Mouse (Mus musculus) thymus, adult 18-20 months (tissue): Measurements from ENCODE around the gene Grip1.

Experiments used
- DNase-seq, 2 experiments: peaks; one replicate each; pipeline ENCODE4 v3.0.0; 2022; ENCODE audit warnings: mixed read lengths in 2 of 2

Gene Grip1

GRCm38 (mm10) chr10:119463345-119463744 is 9.7 kb downstream of the Grip1 start:
- no peak for DNase-seq

- DNase-seq: no peak
These were observed 10.2 kb downstream of the Grip1 start for GRCm38 (mm10) chr10:119463793-119464192.

DNA sequence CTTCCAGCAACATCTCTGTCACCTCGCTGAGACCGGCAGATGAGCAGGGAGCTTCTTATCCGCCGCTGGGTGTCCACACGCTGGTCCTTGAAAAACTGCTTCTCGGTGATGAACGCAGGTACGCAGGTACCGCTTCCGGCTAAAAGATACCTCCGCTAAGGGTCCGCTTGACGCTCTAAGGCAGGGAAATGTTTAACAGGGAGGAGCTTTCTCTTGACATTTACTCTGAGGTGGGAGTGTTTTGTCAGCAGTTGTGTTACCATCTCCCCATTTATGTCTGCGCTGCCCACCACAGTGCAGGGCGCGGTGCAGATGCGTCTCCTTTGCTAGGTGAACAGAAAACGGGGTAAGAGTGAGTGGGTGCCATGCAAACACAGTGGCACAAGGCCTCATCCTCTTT is 14.3 kb downstream of the Grip1 start:
- DNase-seq: no peak

DNA sequence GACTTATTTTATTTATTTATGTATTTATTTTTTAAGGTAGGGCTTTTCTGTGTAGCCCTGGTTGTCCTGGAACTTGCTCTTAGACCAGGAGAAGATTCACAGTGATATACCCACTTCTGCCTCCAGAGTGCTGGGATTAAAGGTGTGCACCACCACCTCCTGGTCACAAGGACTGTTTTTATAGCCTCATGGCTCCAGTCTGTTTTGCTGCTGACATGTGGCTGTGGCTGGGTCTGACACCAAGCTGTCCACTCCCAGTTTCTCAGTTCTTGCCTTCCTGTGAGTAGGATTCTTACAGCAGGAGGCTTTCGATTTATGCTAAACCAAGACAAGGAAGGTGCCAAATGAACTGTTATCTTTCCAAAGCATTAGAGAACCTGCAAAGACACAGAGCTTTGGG is 16.5 kb downstream of the Grip1 start:
- no peak for DNase-seq

DNA sequence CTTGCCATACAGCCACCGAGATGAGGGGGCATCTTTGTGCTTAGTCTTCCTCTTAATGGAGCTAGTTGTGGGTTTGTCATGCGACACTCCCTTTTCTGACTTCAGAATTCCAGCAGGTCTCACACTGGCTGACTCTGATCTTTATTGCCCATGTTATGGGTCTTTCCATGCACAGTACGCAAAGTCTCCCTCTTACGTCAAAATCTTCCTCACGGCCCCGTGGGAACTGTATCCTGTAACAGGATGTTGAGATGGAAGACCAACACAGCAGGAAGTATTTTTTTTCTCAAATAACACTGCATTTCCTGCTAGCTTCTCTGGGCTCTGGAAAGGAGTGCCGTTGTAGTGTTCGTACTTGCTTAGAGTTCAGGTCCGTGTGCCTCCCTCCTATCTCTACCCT is 21.5 kb downstream of the Grip1 start:
- no peak for DNase-seq

DNA sequence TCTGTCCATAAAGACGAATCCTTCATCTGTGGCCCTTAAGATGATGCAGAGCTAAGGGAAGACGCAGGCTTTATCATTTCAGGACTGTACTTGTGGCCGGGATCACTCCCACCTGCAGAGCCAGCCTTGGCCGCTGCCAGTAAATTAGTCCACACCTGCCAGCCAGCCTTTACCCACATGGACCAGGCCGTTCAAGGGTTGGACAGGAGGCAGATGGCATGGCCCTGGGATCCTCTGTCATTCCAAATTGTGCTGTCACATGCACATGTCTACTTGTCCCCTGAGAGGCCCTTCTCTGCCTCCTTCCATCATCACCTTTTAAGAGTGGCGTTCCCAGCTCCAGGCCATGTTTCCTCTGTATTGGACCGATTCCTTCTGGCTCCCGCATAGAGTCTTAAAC is 24.0 kb downstream of the Grip1 start:
- no peak for DNase-seq

DNA sequence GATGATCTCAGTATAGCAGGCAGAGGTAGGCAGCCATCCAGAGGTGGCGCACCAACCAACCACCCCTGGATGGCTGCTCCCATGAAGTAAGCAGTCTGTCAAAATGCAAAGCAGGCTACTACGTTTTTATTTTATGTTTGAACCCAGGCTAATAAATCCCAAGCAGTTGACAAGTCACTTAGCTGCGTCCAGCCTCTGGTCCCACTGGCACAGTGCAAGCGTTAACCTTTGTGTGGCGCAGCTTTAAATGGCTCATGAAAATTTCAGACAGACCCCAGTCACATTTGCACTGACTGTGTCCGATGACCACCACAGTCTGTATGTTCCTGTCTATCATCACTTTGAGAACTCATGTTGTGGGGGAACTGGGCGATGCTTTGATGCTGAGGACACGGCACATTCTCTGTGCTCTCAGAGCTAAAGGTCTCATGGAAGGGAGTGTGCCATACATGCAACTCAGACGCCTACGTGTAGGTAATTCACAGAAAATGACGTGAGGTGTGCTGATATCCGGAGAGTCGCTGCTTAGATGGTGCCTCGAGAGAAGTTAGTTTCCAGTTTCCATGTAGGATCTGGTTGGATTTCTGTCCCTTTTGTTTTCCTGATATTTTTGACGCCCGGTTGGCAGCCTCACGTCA is 29.6 kb downstream of the Grip1 start:
- no peak for DNase-seq

DNA sequence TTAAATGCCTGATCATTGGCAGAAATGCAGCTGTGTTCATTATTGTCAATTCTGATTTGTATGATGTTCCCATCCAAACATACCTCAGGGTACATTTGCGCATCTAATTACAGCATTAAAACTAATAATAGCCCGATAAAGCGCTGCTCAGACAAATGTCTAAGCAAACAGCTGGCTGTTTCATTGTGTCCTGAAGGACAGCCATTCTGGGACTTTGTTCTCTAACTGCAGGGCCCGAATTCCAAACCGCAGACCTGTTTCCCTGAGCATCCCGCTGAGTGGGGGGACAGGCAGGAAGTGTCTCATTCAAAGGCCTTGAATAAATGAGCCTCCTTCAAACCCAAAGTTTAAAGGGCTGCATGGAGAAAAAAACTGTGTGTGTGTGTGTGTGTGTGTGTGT is 30.1 kb downstream of the Grip1 start:
- DNase-seq: no peak

DNA sequence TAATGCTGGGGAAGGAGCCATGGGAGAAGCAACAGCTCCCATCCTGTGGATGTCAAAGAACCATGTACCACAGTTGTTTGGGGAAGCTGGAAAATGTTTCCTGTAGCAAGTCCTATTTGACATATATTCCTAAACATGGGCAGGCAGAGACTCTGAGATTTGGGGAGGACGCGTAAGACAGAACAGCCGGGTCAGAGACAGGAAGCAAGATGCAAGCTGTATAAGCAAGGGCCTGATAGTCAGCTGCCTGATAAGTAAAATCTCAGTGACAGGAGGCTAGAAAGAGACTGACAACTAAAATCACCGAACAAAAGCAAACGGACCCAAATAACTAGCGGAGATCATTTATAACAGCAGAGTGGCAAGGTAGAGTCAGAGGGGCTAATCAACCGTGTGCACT is 33.3 kb downstream of the Grip1 start:
- no peak for DNase-seq

GRCm38 (mm10) chr10:119490831-119491230 is 37.2 kb downstream of the Grip1 start:
- no peak for DNase-seq

- no peak for DNase-seq
These were observed 41.7 kb downstream of the Grip1 start for GRCm38 (mm10) chr10:119495317-119495716.

DNA sequence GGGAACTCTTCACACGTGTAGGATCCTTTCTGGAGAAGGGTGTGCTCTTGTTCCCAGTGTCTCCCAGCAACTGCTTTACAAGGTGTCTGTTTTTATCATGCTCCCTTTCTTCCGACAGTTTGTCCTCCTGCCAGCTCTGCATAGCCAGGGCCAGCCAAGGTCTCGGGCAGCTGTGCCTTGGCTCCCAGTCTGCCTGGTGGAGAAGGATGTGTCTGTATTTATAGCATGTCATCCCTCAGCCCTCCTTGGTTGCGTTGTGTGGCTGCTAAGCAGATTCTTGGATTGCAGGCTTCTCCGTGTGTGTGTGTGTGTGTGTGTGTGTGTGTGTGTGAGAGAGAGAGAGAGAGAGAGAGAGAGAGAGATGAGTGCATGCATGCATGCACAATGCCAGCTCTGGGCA is 42.6 kb downstream of the Grip1 start:
- no peak for DNase-seq

GRCm38 (mm10) chr10:119521686-119522085 is 68.1 kb downstream of the Grip1 start:
- DNase-seq: no peak

DNA sequence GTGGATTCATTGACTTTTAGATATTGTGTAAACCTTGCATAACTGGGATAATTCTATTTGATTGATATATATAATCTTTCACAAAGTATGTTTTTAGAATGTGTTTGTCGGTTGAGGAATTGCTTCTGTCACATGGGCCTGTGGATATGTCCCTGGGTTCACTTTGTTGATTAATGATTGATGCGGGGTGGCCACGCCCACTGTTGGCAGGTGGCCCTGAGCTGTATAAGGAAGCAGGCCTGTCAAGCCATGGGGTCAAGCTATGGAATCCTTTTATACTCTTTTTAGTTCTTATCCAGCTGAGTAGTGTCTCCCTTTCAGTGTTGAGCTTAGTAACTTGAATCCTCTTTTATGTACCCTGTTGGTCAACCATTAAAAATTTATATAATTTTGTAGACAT is 72.1 kb downstream of the Grip1 start:
- no peak for DNase-seq

GRCm38 (mm10) chr10:119534852-119535251 is 81.2 kb downstream of the Grip1 start:
- no peak for DNase-seq

DNA sequence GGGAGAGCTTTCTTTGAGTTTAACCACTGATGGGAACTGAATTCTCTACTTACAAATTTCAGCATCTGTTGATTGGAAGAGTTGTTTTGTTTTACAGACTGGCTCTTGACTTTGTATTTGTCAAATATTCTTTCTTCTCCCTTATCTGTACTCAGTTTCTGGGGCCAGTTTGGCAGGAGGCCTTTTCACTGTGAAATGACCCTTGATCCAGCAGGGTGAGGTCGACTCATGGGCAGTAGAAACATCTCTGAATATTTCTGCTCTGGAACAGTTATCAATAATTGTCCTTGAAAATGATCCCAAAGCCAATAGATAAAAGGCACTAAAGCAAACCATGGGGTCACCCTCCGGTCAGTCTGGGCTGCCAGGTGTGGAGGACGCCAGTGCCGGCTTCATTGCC is 88.0 kb downstream of the Grip1 start:
- no peak for DNase-seq

- no peak for DNase-seq
These were observed 90.1 kb downstream of the Grip1 start for GRCm38 (mm10) chr10:119543771-119544170.

GRCm38 (mm10) chr10:119544743-119545142 is 91.1 kb downstream of the Grip1 start:
- no peak for DNase-seq

GRCm38 (mm10) chr10:119547875-119548274 is 94.2 kb downstream of the Grip1 start:
- no peak for DNase-seq

DNA sequence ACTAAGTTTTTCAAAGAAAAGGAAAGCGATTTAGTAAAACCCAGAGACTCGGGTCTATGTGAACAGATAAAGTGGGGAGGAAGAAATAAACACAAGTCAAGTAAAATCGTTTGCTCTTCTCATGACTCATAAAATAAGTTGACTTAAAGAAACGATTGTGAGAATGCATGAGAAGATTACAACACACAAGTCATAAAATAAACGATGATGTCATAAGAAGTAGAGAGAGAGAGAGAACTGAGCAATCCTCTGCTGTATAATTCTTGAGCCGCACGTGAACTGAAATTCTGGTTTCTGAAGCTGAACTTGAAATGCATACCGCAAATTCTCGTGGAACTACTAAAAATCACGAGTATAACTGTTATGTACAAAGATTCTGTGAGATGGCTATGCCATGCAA is 95.1 kb downstream of the Grip1 start:
- DNase-seq: no peak

DNA sequence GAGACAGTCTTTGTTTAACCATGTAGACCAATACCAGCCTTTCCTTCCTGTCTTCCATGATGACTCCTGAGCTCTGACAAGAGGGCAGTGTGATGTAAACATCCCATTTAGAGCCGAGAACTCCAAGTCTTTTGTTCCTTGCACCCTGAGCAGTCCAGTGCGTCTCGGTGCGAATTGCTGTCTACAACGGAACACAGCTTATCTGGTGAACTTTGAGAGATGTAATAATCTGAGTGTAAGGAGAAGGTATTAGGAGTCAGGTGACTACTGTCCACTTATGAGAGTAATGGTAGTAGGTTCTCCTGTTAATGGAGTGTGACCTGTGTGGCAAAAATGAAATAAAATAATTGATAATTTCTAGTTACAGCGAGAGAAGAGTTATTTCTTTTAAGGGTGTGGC is 97.0 kb downstream of the Grip1 start:
- no peak for DNase-seq

DNA sequence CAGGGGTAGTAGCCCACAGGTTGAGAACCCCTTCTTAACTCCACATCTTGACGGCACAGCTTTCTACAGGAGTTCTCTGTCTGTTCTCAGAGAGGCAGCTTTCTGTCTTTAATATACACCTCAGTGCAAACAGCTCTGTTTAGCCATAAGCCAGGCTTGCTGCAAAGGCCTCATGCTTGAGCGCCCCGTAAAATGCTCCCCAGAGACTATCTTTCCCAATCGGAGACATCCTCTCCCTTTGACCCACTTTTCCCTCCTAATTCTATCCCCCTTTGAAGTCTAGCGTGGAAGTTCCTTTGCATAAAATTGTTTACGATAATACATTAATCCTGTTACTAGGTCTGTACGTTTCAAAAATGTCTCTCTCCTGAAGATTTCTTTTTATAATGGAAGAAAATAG is 102.7 kb downstream of the Grip1 start:
- no peak for DNase-seq

GRCm38 (mm10) chr10:119558432-119558831 is 104.8 kb downstream of the Grip1 start:
- no peak for DNase-seq

DNA sequence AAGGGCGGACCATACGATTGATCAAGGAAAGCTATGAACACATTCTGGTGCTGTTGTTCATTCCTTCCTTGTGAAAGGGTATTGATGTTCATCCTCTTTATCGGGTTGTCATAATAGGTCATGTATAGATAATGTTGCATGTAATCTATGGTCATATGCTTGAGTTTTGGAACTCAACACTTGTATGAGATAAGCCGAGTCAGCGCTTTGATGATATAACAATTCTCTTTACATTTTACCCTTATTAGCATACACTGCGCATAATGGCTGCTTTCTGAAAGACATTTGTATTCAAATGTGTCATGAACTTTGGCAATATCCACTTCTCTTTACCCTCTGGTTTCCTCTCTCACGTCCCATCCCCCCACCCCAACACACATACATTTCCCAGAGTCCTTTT is 111.2 kb downstream of the Grip1 start:
- no peak for DNase-seq

DNA sequence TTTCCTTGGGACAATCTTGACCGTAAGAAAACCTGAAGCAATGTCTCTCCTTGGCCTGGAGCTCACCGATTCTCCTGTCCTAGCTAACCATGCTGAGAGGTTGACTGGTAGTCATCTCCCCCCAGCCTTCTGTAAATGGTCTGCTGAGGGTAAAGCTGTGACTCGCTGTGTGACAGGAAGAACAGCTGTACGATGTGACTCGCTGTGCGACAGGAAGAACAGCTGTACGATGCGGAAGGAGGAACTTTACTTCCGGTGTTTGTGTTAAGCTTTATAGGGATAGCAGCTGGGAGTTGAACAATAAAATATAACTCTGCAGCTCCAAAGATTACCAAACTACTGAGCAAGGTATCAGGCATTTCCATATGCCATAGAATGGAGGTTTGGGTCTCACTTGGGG is 119.5 kb downstream of the Grip1 start:
- no peak for DNase-seq

DNA sequence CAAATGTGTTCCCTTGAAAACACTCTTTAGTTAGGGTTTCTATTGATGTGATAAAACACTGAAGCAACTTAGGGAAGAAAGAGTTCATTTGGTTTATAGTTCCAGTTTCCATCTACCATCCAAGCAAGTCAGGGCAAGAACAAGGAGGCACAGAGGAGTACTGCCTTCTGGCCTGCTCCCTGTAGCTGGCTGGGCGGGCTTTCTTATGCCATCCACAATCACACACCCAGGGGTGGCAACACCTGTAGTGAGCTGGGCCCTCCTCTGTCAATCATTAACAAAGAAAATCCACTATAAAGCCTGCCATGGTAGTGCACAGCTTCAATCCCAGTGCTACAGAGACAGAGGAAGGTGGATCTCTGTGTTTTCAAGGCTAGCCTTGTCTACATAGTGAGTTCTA is 122.2 kb downstream of the Grip1 start:
- no peak for DNase-seq
